Mouse (Mus musculus): ENCODE results near the gene Cad. TPM values are rescaled to one million over a fixed set of nuclear protein-coding genes. Genes with fewer than 3 reads are reported as not detected.
"Not testable (repeated sequence)": the region's sequence is repeated elsewhere in the genome, so short reads cannot be mapped to it uniquely, and the experiment has no call there.

The Cad gene
- 10 to 100 TPM; 17.9 to 19.4 TPM for total RNA-seq (2021)
- long read RNA-seq, experiment 1, full-length matches to known transcripts, result 2 of 11 reads
- long read RNA-seq, experiment 1, partial matches to known transcripts, result 4 of 11 reads
- long read RNA-seq, experiment 1, other reads (novel, unspliced or antisense), result 5 of 11 reads
- long read RNA-seq, experiment 2, full-length matches to known transcripts, result 1 of 12 reads
- long read RNA-seq, experiment 2, partial matches to known transcripts, result 5 of 12 reads
- long read RNA-seq, experiment 2, other reads (novel, unspliced or antisense), result 6 of 12 reads

DNA sequence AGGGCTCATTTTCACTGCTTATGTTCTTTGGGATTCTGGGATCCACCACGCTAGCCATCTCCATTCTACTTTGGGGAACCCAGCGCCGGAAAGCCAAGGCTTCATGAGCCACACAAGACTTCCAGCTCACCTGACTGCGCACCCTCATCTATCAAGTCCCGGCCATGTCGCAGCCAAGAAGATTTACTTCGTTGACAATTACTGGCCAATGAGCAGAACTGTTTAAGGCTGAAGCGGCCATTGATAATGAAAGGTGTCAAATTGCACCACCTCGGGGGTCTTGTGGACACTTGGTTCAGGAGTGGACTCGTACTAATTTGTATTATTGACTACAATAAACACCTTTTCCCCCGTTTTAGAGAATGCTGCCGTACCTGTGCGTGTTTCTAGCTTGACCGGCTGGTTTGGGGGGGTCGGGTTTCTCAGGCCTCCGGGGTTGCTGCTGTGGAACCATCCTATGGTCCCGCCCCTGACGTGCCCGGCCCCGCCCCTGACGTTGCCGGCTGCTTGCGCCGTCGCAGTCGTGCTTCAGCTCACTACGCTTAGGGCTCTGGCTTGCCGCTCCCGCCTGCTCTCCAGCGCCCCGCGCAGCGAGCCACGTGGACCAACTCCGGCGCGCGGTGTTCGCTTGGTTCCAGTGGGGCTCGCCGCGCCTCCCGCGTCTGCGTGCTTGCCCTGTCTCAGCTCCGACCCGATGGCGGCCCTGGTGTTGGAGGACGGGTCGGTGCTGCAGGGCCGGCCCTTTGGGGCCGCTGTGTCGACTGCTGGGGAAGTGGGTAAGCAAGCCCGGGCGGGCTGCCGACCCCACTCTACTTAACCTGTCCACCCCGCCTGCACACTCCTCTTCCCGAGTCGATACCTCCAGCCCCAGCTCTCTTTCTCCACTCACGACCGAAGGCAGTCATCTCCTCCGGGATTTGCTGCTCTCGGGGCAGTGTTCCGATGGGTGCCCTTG is at the start of gene Cad:
Gene Cad (plus strand): TSS at position 520 of the 955 bp plus-strand sequence.
- intact Hi-C loops (cut with DNase I), result no loop called here
- peak; percentile 92 to 94 for DNase-seq (ENCODE audit: low spot score in 2 of 2)

GRCm38 (mm10) chr5:31012737-31013136 is 41.8 kb upstream of the Cad start:
- intact Hi-C loops (cut with DNase I), result no loop called here

DNA sequence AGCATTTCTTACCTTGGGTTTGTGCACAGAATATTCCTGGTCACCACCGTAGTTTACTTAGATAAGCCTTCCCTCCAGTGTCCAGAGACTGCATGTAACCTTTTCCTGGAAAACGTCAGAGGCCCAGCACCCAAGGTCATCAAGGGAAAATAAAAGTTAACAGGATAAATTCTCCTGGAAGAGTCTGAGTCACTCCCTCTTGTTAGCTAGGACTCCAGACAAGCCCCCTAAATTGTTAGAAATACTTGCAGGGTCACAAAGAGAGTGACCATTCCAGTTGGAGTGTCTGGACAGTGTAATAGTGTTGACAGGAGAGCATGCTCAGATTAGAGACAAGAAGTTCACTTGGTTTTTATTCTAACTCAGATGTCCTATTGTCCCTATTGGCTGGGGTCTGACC is 38.7 kb upstream of the Cad start:
- intact Hi-C loops (cut with DNase I), result no loop called here
- no peak for DNase-seq (ENCODE audit: low spot score in 2 of 2)

More at GRCm38 (mm10) chr5:31012737-31013136, 41.8 kb upstream of the Cad start:
- DNase-seq (ENCODE audit: low spot score in 2 of 2), result no peak

- intact Hi-C loops (cut with DNase I); DNase-seq (ENCODE audit: low spot score in 2 of 2): not testable (repeated sequence)
These were observed 32.8 kb upstream of the Cad start for GRCm38 (mm10) chr5:31021790-31022189.

- intact Hi-C loops (cut with DNase I), result no loop called here
- DNase-seq (ENCODE audit: low spot score in 2 of 2), result no peak
These were observed 31.9 kb upstream of the Cad start for GRCm38 (mm10) chr5:31022690-31023089.

DNA sequence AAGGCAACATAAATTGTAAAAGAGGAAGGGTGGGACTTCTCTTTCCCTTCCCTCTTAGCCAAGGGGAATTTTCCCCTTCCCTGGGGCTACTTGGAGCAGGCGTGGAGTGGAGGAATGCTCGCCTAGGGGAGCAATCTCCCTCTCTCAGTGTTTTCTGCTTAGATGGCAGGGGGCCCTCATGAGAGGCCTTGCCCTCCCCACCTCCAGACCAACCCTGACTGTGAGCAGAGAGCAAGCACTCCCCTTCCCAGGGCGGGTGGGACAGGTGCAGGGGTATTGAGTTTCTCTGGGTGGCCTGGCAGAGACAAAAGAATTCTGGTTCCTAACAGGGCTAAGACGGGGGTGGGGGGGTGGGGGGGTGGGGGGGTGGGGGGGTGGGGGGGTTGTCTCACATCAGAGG is 31.3 kb upstream of the Cad start:
- intact Hi-C loops (cut with DNase I), result no loop called here
- no peak for DNase-seq (ENCODE audit: low spot score in 2 of 2)

DNA sequence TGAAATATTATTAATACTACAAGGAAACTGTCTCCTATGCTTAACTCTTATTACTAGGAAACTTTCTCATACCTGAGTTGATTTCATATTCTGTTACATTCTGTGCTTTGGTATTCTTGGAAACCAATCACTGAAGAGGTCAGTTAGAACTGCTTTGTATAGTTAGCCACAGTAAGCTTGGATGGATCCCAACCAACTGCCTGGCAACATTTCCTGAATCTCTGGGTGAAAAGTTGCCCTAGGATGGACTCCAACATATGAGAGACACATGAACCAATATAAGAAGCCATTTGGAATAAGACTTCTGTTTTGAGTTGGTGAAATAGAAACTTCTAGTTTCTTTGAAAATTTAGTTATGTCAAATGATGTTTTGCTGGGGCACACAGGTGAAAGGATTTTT is 29.9 kb upstream of the Cad start:
- DNase-seq (ENCODE audit: low spot score in 2 of 2), result no peak
- intact Hi-C loops (cut with DNase I), result no loop called here

DNA sequence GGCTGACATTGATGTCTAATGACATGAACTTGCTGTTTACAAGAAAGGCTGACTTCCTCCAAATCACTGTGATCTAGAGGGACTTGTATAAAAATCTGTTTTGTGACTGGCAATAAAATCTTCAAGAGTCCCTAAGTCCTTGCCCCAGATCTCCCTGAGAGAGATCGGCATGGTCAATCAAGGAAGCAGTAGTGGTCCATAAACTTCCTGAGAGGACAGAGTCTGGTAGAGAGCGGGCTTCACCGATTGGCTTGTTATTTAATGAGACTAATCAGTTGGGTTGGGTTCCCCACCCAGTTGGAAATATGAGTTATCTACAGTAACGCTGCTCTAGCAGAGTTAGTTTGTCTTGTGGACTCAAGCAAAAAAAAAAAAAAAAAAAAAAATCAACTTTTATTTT is 23.7 kb upstream of the Cad start:
- intact Hi-C loops (cut with DNase I), result no loop called here
- no peak for DNase-seq (ENCODE audit: low spot score in 2 of 2)

DNA sequence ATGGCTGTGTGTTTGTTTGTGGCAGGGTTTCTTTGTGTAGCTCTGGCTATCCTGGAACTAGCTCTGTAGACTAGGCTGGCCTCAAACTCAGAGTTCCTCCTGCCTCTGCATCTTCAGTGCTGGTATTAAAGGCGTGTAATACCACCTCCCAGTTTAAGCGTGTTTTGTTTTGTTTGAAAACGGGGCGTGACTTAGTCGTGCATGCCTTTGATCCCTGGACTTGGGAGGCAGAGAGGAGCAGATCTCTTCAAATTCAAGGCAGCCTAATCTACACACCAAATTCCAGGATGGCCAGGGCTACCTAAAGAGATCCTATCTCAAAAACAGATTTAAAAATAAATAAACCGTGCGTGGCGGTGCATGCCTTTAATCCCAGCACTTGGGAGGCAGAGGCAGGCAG is 23.1 kb upstream of the Cad start:
- intact Hi-C loops (cut with DNase I), result no loop called here
- DNase-seq (ENCODE audit: low spot score in 2 of 2), result no peak

GRCm38 (mm10) chr5:31034669-31035068 is 19.9 kb upstream of the Cad start:
- DNase-seq (ENCODE audit: low spot score in 2 of 2), result no peak
- intact Hi-C loops (cut with DNase I), result no loop called here

GRCm38 (mm10) chr5:31036556-31036955 is 18.0 kb upstream of the Cad start:
- intact Hi-C loops (cut with DNase I); DNase-seq (ENCODE audit: low spot score in 2 of 2): not testable (repeated sequence)

- no peak for DNase-seq (ENCODE audit: low spot score in 2 of 2)
- intact Hi-C loops (cut with DNase I), result no loop called here
These were observed 16.3 kb upstream of the Cad start for GRCm38 (mm10) chr5:31038171-31038845.

GRCm38 (mm10) chr5:31046416-31046815 is 8.2 kb upstream of the Cad start:
- intact Hi-C loops (cut with DNase I), result no loop called here
- no peak for DNase-seq (ENCODE audit: low spot score in 2 of 2)

DNA sequence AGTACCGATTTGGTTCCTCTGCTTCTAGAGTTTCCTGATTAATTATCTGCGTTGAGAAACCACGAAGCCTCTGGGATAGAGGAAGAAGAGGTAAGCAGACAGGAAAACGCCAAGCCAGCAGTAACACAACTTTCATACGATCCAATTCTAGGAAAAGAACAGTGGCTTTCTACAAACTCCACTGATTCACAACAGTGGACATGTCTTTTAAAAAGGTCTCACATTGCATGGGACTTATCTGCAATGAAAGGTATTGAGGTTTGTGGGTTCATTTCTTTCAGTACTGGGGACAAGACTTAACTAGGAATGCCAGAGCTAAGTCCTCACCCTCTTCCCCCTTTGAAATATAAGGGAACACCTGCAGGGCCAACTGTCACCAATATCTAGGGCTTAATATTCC is 7.5 kb upstream of the Cad start:
- intact Hi-C loops (cut with DNase I), result no loop called here

DNA sequence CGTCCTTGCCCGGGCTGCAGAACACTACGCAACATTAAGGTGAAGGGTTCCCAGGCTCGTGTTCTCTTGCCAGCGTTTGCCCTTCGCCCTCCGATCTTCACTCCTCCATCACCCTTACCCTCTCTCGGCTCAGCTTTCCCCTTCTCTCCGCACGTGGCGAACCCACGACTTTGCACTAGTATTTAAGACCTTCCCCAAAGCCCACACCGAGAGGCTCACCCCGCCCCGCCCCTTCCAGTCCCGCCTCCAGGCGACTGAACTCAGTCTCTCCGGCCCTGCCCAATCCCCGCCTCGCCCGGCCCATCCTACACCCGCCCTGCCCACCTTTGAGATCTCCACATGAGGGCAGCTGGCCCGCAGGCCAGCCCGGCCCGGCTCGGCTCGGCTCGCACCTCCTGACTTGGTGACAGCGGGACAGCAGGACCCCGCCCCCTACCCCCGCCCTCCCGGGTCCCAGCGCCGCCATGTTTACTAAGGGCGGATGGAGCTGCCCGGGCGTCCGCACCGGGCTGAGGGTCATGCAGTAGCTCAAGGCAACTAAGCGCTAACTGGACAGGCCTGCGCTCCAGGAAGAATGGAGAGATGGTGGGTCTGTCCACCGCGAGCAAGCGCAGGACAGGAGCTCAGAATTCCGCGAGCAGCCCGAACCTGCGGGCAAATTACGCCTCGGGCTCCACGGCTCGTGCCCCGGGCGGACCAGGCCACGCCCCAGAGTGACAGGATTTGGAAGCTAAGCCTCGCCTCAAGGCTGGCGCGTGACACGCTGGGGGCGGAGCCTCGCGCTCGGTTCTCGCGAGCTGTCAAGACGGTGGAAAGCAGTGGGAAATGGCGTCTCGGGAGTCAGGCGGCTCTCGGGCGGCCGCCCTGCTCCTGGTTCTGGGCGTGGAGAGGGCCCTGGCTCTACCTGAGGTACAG is 6.5 kb upstream of the Cad start, which contains the start of gene Atraid:
Gene Atraid (plus strand): TSS at position 465 of the 915 bp plus-strand sequence.
- intact Hi-C loops (cut with DNase I), result no loop called here
- peak; percentile 98 for DNase-seq (ENCODE audit: low spot score in 2 of 2)

More for the DNA sequence above, 7.5 kb upstream of the Cad start:
- no peak for DNase-seq (ENCODE audit: low spot score in 2 of 2)

DNA sequence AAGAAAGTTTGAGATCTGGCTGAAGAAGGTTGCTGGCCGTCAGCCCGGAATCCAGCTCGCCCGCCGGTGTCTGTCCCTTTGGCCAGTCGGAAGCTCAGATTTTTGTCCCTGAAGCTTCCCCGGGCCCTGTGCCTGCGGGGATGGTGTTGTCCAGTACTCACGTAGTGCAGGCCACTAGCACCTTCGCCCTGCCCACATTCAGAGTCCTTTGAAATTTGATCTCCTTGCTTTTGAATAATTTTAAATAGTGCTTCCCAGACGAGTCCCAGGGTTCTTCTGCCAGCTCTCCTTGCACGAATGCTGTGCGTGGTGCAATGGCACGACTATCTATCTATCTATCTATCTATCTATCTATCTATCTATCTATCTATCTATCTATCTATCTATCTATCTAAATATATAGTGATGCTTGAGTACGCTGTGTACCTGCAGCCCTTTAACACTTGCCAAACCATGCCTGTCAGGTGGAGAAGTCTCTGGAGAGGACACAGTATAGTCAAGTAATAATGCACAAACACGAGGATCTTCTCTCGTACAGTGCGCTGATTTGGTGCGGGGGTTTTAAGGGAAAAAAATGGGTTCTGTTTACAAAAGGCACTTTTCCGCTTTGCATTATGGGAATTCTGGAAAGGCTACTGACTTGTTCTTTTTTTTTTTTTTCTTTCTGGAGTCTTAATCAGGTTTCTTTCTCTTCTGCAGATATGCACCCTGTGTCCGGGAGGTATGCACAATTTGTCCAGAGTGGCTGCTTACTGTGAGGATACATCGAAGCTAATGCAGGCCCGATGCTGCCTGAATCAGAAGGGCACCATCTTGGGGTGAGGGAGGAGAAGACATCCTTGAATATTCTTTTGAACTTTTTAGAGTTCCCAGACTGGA is 5.6 kb upstream of the Cad start, which contains the start of gene Slc5a6:
Gene Slc5a6 (minus strand): TSS at position 162 of the 879 bp plus-strand sequence.
- DNase-seq (ENCODE audit: low spot score in 2 of 2), result peak; percentile 50 to 63
- intact Hi-C loops (cut with DNase I), result no loop called here

DNA sequence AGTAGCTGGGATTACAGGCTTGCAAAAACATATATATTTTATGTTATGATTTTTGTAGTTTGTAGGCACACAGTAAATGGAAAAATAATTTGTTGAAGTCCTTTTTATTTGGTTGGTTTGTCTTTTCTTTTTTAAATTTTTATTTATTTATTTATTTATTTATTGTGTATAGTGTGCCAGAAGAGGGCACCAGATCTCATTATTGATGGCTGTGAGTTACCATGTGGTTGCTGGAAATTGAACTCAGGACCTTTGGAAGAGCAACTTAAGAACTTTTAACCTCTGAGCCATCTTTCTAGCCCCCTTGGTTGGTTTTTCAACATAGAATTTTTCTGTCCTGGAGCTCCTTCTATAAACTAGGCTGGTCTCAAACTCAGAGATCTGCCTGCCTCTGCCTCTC is 4.2 kb upstream of the Cad start:
- DNase-seq (ENCODE audit: low spot score in 2 of 2), result no peak
- intact Hi-C loops (cut with DNase I), result no loop called here

DNA sequence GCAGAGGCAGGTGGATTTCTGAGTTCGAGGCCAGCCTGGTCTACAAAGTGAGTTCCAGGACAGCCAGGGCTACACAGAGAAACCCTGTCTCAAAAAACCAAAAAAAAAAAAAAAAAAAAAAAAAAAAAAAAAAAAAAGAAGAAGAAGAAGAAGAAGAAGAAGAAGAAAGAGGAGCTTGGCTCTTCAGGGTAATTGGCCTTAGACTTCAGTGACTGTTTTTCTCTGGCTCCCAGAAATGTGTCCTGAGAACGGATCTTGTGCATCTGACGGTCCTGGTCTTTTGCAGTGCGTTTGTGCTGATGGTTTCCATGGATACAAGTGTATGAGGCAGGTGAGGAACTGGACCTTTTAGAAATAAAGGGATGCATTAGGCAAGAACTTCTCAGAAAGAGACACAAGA is 852 bp upstream of the Cad start:
- DNase-seq (ENCODE audit: low spot score in 2 of 2); intact Hi-C loops (cut with DNase I): not testable (repeated sequence)
